Mouse (Mus musculus): Measurements from ENCODE around the gene Pknox2. TPM values are rescaled to one million over a fixed set of nuclear protein-coding genes. Genes with fewer than 3 reads are reported as not detected.

The Pknox2 gene
- not detected in 4 replicates for total RNA-seq (2023)

DNA sequence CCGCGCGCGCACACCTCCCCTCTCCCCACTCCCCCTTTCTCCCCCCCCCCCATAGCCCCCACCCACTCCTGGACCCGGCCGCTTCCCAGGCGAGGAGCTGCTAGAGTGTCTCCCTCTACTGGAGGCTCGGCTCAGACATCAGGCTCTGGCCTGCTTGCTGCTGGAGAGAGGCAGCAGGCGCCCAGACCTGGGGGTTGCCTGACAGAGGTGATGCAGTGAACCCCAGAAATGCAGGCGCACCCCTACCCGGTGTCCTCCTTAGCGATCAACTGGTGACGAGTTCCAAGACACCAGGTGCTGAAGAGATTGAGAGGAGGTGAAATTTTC lies at the start of gene Pknox2:
TSS of gene Pknox2 (minus strand) at position 49 of the 327 bp plus-strand sequence.

Other genes with a start within 250 kb of the Pknox2 start
- gene Tmem218, start 60.8 kb upstream of the Pknox2 start, total RNA-seq (2023): 1.8 to 2.6 TPM (median 2.2 TPM) in 4 replicates
- gene Slc37a2, start 108.3 kb upstream of the Pknox2 start, total RNA-seq (2023): 22.4 to 25.9 TPM (median 23.8 TPM) in 4 replicates
- 14.1 to 17.7 TPM (median 15.0 TPM) in 4 replicates for gene Ccdc15, start 201.0 kb upstream of the Pknox2 start, total RNA-seq (2023)
- not detected in 4 replicates for gene Hepacam, start 219.9 kb upstream of the Pknox2 start, total RNA-seq (2023)

Measured in B cell, adult 62 days (primary cell).